Mouse (Mus musculus) left cerebral cortex, adult 9 months (tissue): ENCODE results near the gene Prcp.

Source experiments
- DNase-seq, 2 experiments: peaks; one replicate each; pipeline ENCODE4 v3.0.0; 2022; ENCODE audit warnings: low spot score in 2 of 2

Prcp gene

GRCm38 (mm10) chr7:92874116-92874675 lies at the start of gene Prcp, which contains the start of gene Ddias:
TSS of gene Prcp (plus strand) at chr7:92874470.
TSS of gene Ddias (minus strand) at chr7:92874247.
- DNase-seq: peak; percentile 59 to 91

- DNase-seq: no peak
Observed at GRCm38 (mm10) chr7:92826248-92826647, 48.0 kb upstream of the Prcp start.

- peak; percentile 28 for DNase-seq
Observed at GRCm38 (mm10) chr7:92827981-92828380, 46.3 kb upstream of the Prcp start.

- DNase-seq: no peak
Observed at GRCm38 (mm10) chr7:92832395-92832794, 41.9 kb upstream of the Prcp start.

- DNase-seq: no peak
Observed at GRCm38 (mm10) chr7:92834391-92834790, 39.9 kb upstream of the Prcp start.

- DNase-seq: no peak
Observed at GRCm38 (mm10) chr7:92836447-92836846, 37.8 kb upstream of the Prcp start.

- DNase-seq: no peak
Observed at GRCm38 (mm10) chr7:92837226-92837625, 37.0 kb upstream of the Prcp start.

GRCm38 (mm10) chr7:92837907-92838306 lies 36.4 kb upstream of the Prcp start:
- DNase-seq: peak in 1 of 2 experiments; percentile 4

- no peak for DNase-seq
Observed at GRCm38 (mm10) chr7:92842254-92842653, 32.0 kb upstream of the Prcp start.

- DNase-seq: no peak
Observed at GRCm38 (mm10) chr7:92848246-92848645, 26.0 kb upstream of the Prcp start.

- DNase-seq: no peak
Observed at GRCm38 (mm10) chr7:92866526-92866925, 7.7 kb upstream of the Prcp start.

- DNase-seq: no peak
Observed at GRCm38 (mm10) chr7:92870161-92870560, 4.1 kb upstream of the Prcp start.

GRCm38 (mm10) chr7:92871596-92871995 lies 2.7 kb upstream of the Prcp start:
- DNase-seq: no peak

GRCm38 (mm10) chr7:92874761-92875408 lies 615 bp downstream of the Prcp start:
- peak; percentile 82 to 93 for DNase-seq

- DNase-seq: no peak
Observed at GRCm38 (mm10) chr7:92876066-92876465, 1.8 kb downstream of the Prcp start.

- no peak for DNase-seq
Observed at GRCm38 (mm10) chr7:92876538-92876937, 2.3 kb downstream of the Prcp start.

- DNase-seq: peak in 1 of 2 experiments; percentile 22
Observed at GRCm38 (mm10) chr7:92878575-92879285, 4.5 kb downstream of the Prcp start.

GRCm38 (mm10) chr7:92883850-92884716 lies 9.8 kb downstream of the Prcp start:
- no peak for DNase-seq

- DNase-seq: no peak
Observed at GRCm38 (mm10) chr7:92884998-92885660, 10.9 kb downstream of the Prcp start.

GRCm38 (mm10) chr7:92886801-92887200 lies 12.5 kb downstream of the Prcp start:
- no peak for DNase-seq

- no peak for DNase-seq
Observed at GRCm38 (mm10) chr7:92887230-92887629, 13.0 kb downstream of the Prcp start.
